Mouse (Mus musculus) forelimb bud, embryonic 11.5 days (tissue): Measurements from ENCODE around the gene Zfp827.
A peak's percentile ranks its signal among the peaks of the same experiment; 100 is the strongest.

Experiments
- DNase-seq: peaks from one replicate; pipeline ENCODE4 v3.0.0-alpha.2; 2012; ENCODE audit warnings: low read depth, low spot score

Gene Zfp827

DNA sequence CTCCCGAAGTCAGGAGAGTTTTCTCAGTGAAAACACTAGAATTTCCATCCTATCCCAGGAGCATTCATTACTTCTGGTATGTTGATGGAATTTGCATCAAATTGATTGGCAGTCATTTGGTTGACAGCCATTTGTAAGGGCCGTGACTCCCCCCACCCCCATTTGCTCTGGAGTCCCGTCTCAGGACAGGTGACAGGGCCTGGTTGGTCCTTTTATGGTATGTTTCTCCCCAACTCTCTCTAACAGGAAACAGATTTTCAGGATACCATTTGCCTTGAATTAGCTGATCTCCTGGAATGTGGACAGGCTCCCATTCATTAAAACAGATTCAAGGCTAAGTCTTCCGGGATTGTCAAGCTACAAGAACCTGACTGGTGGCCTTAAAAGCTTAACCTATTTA lies 129.1 kb downstream of the Zfp827 start:
- peak; percentile 40 for DNase-seq

DNA sequence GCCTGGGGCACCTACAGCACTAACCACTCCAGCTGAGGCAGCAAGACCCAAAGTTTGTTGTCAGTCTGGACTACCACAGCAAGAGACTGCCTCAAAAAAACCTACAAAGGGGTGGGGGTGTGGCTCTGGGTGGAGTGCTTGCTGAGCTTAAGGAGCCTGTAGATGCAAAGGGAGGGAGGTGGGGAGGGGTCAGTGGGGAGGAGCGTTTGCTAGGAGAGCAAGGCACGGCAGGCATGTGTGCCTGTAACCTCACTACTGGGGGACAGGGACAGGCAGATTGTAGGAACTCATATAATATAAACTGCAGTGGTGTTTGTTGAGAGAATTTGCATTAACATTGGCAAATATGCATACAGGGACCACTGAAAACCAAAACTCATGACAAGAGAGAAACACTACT lies 130.1 kb downstream of the Zfp827 start:
- DNase-seq = no peak

DNA sequence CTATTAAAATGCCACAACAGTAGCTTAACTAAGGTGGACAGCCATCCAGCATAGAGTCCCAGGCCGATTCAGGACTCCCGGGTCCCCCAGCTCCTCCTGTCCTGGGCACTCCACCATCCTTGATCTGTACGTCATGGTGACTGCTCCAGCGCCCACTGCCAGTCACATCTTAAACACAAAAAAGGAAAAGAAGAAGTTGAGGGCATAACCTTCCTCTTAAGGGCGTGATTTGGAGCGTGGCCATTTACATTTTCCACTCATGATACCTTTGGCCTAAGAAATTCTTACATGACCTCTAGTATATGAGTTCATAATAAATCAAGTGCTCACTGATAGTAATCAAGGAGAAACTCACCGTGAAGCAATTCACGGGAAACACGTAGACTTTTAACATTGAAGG lies 131.2 kb downstream of the Zfp827 start:
- no peak for DNase-seq

DNA sequence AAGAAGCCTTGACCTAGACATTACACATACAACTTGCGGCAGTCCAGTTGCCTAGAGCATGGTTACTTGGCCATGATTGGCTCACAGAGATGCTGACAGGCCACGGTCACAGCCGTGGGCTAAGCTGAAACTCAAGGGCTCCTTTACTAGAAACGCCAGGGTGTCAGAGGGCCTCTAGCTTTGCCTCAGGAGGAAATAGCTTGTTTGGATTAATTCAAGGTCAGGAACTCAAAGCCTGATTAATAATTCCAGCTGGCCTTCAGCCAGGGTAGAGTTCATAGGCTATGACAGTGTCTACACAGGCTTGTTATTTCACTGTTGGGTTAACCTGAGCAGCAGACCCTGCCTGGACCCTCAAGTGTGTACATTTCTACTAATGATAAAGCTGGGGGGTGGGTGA lies 132.1 kb downstream of the Zfp827 start:
- DNase-seq = no peak

DNA sequence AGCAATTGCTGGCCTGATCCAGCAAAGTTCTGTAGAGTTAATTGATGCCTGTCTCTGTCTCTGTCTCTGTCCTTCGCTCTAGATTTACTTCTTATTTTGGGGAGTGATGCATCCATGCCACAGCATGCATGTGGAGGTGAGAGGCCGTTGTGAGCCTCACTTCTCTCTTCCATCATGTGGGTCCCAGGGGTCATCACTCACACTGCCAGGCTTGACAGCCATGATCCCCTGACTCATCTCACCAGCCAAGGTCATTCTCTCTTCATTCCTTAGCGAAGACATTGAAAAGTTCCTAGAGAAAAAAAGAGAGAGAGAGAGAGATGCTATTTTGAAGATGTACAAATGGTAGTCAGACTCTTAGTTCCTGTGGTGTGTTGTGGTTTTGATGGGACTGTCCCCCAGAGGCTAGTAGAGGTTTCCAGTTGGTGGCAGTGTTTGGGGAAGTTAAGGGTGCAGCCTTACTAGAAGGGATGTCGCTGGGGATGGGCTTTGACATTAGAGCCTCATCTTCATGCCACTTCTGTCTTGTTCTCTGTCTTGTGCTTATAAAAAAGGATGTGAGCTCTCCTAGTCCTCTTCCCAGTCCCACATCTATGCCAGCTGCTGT lies 133.0 kb downstream of the Zfp827 start:
- DNase-seq = no peak

DNA sequence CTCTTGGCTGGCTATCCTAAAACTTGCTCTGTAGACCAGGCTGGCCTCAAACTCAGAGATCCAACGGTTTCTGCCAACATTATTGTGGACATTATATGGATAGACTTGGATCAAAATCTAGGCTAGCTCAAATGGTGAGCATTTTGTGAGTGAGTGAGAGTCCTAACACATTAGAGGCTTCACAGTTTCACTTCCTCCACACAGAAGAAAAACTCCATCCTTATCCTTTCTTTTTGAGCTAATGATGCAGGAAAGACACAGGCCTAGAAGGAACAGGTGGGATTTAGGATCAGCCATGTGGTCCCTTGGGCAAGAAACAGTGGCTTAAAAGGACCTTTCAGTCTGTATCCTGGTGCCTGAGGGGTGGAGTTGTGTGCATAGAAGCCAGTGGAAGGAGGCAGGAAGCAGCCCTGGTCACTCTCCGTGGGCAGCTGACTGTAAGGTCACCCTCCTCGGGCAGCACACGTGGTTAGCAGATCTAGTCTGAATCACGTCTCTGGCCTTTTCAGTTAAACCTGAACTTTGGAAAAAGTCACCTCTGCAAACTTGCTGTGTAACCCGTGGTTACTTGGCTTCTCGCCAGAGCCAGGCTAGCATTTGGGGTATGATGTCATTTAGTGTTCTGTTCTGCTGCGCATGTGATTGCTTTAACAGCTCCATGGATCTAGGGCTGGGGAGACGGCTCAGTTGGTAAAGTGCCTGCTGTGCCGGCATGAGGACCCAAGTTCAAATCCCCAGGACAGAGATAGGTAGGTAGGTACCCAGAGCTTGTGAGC lies 134.5 kb downstream of the Zfp827 start:
- peak; percentile 49 for DNase-seq

DNA sequence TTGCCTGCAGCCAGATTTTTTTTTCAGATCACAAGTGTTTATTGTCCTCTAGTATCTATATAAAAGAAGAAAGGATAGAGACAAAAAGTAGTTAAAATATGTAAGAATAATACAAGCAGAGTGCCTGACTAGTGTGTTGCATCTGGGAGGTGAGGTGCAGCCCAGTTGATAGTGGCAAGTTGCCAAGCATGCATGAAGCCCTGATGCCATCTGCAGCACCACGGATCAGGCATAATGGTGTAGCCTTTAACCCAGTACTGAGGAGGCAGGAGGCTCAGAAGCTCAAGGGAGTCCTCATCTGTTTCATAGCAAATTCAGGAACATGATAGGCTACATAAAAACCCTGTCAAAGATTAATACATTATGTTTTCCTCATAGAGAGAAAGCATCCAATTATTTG lies 136.1 kb downstream of the Zfp827 start:
- DNase-seq = no peak

DNA sequence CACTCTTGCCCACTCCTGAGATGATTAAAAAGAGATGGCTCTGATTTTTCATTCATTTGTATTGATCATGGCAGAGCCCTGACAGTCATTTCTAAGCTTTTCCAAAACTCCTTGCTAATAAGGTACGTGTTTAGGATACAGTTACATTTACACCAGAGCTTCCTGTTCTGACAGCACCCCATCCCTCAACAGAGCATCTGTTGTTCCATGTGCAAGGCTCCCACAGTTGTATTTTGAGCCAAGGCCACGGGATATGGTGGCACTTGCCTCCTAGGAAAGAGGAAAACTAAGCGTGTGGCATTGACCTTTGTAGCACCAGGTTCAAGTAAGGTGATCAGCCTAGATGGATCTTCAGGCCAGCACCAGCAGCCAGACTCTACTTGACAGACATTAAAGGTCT lies 137.0 kb downstream of the Zfp827 start:
- DNase-seq = no peak

DNA sequence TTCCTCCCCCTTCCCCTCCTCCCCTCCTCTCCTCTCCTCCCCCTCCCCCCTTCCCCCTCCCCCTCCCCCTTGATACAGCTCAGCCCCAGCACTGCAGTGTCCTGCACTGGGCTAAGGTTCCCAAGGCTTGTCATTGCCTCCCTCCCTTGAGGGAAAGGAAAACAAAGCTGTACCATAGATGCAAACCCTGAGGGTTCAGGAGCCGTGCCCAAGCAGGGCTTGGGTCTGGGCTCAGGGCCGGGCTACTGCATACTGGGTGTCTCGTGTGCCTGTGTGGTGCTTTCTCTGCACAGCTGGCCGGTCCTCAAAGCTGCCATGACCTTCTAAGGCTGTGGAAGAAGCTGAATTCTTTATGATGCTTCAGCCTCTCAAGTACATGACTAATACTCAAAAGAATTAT lies 145.4 kb downstream of the Zfp827 start:
- no peak for DNase-seq

DNA sequence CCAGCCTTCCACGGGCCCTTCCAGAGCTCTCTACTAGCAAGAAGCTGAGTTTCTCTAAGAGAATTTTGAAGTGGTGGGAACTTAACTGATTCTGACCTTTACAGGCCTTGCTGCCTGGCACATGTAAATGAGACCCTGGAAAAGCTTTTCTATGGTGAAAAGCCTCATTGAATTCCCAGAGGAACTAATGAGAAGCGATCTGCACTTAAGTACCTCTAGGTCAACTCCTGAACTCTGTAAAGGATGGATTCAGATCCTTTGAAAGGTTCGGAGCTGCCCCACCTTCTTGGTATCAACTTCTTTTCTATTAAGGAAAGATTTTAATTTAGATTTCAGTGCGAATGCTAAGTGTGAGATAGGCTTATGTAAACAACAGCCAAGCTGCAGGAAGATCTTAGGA lies 147.8 kb downstream of the Zfp827 start:
- DNase-seq = no peak

DNA sequence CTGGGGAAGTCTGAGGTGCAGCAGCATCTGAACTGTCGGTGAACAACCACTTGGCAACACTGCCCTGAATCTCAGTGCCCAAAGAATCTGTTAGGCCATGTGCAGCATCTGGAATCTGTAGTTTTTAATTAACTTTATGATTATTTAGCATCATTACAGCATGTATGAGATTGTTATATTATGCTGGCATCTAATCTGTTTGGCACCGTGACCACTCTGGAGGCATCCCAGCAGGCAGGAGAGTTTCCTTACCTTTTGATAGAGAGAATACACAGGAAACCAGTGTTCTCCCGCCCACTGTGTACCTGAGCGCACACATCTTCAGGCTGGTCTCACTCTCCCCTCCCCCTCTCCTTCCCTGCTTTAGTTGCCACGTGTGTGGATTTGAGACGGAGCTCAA lies 151.4 kb downstream of the Zfp827 start:
- no peak for DNase-seq

DNA sequence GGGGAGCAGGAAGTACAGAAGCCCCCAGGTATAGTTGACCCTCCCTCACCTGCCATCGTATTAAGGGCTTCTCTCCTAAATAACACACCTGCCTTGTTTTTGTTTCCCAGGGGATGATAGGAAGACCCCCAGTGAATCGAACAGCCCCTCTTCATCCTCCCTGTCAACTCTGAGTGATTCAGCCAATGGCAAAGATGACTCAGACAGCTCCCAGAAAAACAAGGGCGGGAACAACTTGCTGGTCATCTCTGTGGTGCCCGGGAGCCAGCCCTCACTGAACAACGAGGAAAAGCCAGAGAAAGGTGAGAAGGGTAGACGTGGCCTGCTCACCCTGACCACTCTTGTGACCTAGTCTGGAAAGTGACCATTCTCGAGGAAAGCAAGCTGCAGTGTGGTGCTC lies 157.3 kb downstream of the Zfp827 start:
- DNase-seq = no peak

DNA sequence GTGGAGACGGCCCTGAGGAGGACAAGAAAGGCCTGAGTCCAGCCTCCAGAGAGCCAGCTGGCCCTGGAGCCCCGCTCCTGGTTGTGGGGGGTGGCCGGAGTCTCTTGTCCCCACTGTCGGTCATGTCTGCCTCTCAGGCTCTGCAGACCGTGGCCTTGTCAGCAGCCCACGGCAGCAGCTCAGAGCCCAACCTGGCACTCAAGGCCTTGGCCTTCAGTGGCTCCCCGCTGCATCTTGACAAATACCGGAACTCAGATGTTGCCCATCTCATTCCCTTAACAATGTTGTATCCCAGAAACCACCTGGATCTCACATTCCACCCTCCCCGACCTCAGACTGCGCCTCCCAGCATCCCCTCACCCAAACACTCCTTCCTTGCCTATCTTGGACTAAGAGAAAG lies 161.8 kb downstream of the Zfp827 start:
- DNase-seq = no peak

DNA sequence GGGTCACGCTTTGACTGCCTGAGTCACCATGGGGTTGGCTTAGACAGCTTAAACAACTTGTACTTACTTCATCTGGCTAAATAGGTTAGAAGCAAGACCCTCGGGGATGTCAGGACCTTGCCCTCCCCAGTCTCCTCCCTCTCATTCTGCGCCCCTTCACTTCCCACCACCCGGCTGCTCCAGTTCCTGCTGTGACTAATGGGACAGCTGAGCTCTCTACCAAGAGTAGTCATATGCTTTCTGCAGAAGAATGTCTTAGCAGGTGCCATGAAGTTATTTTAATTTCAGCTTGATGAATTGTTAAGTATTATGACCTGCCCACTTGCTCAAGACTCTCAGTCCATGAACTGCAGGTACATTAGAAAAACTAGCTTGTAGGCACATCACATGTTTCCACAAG lies 168.2 kb downstream of the Zfp827 start:
- DNase-seq = no peak

DNA sequence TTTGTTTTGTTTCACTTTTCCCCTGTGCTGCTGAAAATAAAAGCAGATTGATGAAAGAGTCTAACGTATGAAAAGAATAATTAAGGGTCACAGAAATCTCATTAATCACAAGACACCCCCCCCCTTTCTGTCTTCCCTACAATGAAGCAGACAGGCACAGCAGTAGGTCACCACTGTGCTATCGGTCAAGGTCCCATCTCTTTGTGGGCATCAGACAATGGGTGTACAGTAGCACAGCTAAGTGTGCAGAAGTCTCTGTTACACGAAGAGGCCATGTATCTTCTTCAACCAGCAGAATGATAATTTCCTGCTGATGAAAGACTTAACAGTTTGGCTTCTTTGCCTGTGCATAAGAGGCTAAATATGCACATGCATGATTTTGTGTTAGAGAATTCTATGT lies 170.4 kb downstream of the Zfp827 start:
- no peak for DNase-seq

DNA sequence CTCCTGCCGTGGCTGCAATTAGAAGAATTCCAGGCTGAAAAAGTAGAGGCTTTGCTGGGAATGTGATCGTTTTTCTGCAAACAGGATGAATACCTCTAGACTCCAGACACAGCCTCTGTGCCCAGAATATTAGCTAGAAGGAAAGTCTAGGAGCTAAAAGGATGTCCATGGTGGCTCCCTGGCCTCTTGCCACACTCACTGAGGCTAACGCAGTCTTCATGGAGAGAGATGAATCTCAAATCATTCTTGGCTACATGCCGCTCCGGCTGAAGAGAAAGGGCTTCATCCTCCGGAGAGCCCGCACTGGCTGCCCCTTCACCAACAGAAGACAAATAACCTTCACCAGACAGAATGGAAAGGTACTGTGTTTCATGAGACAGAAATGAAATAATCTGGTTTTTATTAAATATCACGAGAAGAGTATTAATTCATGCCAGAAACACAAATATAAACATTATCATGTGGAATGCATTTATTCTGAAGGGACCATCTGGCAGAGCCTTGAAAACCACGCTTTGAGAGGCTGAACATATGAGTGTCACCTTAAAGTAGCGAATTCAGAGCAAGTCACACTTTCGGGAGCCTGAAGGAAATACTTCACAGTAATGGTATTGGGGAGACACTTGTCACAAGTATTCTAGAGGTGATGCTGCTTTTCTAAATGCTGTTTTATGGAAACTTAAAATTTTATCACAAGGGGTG lies 173.4 kb downstream of the Zfp827 start:
- DNase-seq = no peak

DNA sequence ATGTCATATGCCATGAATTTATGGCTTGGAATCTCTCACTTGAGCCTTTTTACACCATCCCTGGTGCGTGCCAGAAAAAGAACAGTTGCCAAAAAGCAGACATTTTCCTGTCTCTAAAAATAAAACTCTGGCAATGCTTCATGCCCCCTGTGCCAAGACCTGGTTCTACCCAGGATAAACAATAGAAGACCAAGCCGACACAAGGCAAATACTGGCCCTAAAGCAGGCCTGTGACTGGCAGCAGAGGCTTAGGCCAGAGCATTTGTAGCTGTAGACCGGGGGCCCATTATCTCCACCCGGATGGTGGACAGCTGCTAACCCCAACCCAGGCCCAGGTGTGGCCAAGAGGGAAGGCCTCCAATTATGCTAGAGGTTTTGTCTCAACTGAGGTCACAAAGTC lies 178.7 kb downstream of the Zfp827 start:
- DNase-seq = no peak

DNA sequence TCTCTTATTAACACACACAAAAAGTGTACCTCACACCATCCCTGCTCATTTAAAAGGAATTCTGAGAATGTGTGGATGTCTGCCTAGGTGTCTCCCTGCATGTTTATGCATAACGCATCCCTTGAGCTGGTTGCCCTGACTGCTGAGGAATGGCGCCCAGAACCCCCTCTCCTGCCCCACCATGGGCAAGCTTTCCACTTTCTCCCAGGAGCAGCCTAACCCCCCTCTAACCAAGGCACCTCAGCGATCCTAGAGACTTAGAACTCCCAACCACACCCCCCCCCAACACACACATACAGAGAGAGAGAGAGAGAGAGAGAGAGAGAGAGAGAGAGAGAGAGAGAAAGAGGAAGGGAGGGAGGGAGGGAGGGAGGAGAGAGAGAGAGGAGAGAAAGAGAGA lies 179.9 kb downstream of the Zfp827 start:
- no peak for DNase-seq

DNA sequence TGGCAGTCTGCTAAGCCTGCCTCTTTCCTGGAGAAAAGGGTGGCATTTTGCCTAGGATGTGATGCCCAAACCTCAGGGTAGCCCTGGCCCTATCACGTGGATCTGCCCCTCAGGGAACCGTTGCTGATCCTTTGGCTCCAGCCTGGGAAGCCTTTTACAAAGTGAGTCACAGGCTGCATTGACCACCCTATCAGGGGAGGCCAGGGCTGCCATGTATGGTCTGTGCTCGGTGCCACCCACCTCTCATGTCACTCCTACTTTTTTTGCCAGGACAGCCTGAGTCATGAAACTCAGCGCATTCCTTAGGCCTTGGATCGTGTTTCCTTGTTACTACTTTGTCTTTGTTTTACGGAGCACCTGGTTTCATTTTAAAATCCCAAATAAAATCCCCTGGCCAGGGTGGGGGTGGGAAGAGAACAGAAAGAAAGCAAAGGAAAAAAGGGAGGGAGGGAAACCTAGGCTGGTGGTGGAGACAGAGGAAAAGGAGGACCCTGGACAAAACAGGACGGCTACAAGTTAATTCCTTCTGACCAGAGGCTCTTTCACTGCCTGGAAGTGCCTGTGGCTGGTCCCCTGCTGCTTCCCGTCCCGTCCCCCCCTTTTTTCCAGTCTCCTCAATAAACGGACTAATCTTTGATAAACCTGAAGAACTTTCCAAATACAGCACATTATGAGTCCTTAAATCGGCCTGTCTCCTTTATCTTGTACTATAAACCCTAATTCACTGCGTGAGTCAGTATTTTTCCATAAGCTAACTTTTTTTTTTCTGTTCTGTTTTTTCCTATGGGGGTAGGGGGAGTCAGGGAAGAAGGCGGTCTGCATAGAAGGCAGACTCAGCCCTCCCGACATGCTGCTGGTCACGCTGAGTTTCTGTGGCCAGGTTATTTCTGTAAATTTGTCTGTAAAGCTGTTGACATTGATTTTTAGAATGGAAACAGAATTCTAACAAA lies 180.7 kb downstream of the Zfp827 start:
- DNase-seq = peak; percentile 92

DNA sequence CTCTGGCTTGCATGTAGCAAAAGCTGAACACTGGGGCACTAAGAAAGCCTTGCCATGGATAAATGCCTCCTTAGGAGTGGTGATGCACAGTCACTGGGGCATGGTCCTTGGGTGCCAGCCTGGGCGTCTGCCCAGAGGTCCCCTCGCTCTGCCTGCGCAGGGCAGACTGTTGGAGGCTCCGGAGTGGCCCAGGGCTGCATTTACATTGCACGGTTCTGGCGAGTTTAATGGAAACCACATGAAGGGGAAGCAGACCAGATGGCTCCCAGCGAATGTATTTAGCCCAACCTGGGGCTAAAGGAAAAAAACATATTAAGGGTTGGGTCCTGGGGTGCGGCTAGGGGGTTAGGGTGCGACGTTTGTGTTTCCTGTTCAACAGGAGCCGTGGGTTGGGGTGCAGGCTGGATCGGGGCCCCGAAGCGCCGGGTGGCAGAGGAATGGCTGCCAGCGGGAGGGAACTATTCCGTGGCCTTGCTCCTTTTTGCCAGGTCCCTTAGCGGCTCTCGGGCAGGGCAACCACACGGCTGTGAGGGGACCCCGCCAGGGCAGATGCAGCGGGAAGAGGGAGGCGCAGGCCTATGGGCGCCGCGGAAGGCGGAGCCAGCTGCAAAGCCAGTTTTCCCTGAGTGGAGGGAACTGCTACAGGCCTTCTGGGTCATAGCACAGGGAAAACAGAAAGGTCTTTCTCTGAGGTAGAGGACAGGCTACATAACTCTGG lies 181.6 kb downstream of the Zfp827 start:
- peak; percentile 89 for DNase-seq

DNA sequence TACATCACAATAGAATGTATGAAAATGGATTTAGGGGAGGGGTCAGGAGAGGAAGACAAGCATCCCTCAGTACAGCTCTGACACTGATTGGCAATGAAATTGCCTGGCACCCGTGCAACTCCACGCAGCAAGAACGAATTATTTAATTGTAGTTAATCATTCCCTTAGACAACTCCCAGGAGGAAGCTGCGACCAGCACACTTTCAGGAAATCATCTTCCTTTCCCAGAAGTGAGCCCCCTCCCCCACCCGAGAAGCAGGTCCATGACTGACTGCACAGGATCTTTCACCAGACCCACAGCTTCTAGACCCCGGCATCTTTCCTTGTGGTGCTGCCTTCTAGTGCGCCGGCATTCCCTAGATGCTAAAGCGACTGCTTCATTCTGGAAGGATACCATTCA lies 183.4 kb downstream of the Zfp827 start:
- no peak for DNase-seq
